Mouse (Mus musculus) G1E-ER4 (cell line): ENCODE results near the gene Manbal. TPM values are rescaled to one million over a fixed set of nuclear protein-coding genes. Genes with fewer than 3 reads are reported as not detected.

Source experiments
- GATA1 ChIP-seq: IDR thresholded peaks from one replicate; pipeline ENCODE4 v1.8.0; 2012; ENCODE audit warnings: low read length, inconsistent platforms
- polyA plus RNA-seq: library from polyadenylated mRNA; stranded (reverse); fragments of >175 nt; gene quantifications from 2 replicates; pipeline ENCODE4 v1.2.3, GENCODE M21; 2012

The Manbal gene
- polyA plus RNA-seq, 1 experiment: 67.0 TPM

DNA sequence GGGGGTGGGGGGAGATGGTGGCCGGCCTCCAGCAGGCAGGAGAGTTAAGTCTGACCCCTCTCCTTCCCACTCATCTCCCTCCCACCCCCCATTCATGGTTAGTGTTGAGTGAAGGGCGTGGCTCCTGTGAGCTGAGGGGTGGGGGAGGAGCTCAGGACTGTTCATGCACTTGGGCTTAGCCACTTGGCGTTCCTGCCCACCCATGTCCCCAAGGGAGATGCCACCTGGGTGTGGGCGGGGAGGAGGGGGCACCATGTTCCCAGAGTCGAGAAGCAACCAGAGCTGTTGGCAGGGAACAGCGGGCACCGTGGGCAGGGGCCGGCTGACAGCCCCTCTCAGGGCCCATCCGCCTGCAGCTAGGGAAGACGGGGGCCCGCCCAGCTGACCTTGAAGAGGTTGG, 69.1 kb downstream of the Manbal start:
- TF ChIP-seq GATA1: no peak

DNA sequence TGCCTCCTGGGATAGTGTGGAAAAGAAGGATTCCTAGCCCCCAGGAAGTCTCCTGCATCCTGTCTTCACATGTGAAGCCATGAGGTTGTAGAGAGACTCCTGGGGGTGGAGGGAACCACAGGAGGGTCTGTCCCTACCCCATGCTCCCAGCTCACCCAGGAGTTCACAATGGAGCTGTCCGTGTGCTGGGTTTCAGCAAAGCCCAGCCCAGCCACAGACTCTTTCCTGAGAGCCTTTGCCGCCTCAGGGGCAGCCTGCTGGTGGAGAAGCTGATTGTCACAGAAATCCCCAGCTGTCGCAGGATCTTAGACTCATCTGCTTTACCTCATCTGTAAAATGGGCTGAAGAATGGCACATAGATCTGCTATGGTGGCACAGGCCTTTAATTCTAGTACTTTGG, 69.7 kb downstream of the Manbal start:
- TF ChIP-seq GATA1: no peak

DNA sequence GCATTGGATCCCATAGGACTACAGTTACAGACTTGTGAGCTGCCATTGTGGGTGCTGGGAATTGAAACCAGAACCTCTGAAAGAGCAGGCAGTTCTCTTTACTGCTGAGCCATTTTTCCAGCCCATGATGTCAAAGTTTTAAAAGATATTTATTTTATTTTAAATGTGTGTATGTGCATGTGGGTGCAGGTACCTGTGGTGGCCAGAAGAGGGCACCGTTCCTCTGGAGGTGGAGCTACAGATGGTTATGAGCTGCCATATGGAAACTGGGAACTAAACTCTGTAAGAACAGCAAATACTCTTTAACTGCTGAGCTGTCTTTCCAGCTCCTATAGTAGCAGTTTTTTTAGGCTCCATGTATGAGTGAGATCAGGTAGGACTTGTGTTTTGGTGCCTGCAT, 74.0 kb downstream of the Manbal start:
- no peak for TF ChIP-seq GATA1

Other genes with a start within 250 kb of the Manbal start
- gene Samhd1, start 232.3 kb upstream of the Manbal start, polyA plus RNA-seq: 8.8 and 15.0 TPM in 2 replicates
- 7.3 and 10.2 TPM in 2 replicates for gene Rbl1, start 163.1 kb upstream of the Manbal start, polyA plus RNA-seq
- 102 and 129 TPM in 2 replicates for gene Rpn2, start 88.6 kb upstream of the Manbal start, polyA plus RNA-seq
- gene Mroh8, start 88.0 kb upstream of the Manbal start, polyA plus RNA-seq: 0.21 and 0.53 TPM in 2 replicates
- not detected in 2 replicates for gene Ghrh, start 20.1 kb upstream of the Manbal start, polyA plus RNA-seq
- 0.40 and 0.48 TPM in 2 replicates for gene Src, start 50.9 kb downstream of the Manbal start, polyA plus RNA-seq
- not detected in 2 replicates for gene Nnat, start 192.5 kb downstream of the Manbal start, polyA plus RNA-seq
- gene Blcap, start 203.7 kb downstream of the Manbal start, polyA plus RNA-seq: 18.6 and 19.9 TPM in 2 replicates